Mouse (Mus musculus) gastrocnemius, adult 2 months (tissue): ENCODE data around the gene Nfkbie. TPM values are rescaled to one million over a fixed set of nuclear protein-coding genes. Genes with fewer than 3 reads are reported as not detected.

ENCODE experiments used
- DNase-seq: peaks from one replicate; pipeline ENCODE4 v3.0.0; 2022
- H3K27ac ChIP-seq: fragments of 200-600 bp; 2 replicates; pipeline ENCODE4 v1.8.1; 2022; ENCODE audit warnings: mild to moderate bottlenecking
- H3K4me3 ChIP-seq: fragments of 200-600 bp; 2 replicates; pipeline ENCODE4 v1.8.1; 2022; ENCODE audit warnings: mild to moderate bottlenecking, moderate library complexity
- CTCF ChIP-seq: fragments of 200-600 bp; IDR thresholded peaks from 2 replicates; pipeline ENCODE4 v1.8.1; 2022; ENCODE audit warnings: antibody characterized with exemption, mild to moderate bottlenecking, moderate library complexity
- intact Hi-C: fragments of 180-260 bp; cut with DNase I; formaldehyde crosslinking; loops from one replicate; pipeline ENCODE4 v1.15.1; 2025
- total RNA-seq, 2 experiments: library from RNA; stranded (reverse); gene quantifications; 2 replicates each; pipeline ENCODE4 v1.2.3; 2021

The Nfkbie gene
- total RNA-seq, 2 experiments from 2014 or later, result 0.36 to 0.43 TPM

GRCm38 (mm10) chr17:45567162-45567601, 11.7 kb downstream of the Nfkbie start:
- no peak for TF ChIP-seq CTCF
- intact Hi-C loops, result no loop called here
- DNase-seq, result no peak
- Histone ChIP-seq H3K4me3 (no peak overlapping the region), H3K27ac (no peak overlapping the region)

DNA sequence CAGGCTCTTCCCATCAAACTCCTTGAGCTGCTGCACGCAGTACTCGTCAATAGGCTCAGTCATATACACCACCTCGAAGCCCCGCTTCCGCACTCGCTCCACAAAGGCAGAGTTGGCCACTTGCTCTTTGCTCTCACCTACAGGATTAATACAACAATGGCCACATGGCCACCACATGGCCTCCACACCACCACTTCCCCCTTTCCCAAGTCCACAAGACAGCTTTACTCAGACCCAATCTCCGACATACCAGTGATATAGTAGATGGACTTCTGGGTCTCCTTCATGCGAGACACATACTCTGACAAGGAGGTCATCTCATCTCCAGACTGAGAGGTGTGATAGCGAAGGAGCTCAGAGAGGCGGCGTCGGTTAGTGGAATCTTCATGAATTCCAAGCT, 13.5 kb downstream of the Nfkbie start:
- Histone ChIP-seq H3K27ac (no peak overlapping the region), H3K4me3 (no peak overlapping the region)
- DNase-seq, result no peak
- intact Hi-C loops, result no loop called here
- no peak for TF ChIP-seq CTCF

DNA sequence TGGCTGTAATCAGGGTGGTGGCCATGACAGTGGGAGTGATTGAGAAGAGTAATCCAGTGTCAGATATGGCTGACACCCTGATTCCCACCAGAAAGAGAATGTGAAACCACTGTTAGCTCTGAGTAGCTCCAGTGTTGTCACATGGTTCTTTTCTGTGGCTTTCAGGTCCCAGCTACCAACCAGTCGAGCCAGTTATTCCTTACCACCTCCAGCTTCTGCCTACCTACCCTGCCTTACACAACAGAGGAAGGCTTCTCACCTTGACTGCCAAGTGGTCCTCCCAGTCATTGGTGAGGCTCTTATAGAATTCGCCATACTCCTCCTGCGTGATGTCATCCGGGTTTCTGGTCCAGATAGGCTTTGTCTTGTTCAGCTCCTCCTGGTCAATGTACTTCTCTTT, 14.5 kb downstream of the Nfkbie start:
- H3K27ac ChIP-seq, result no peak overlapping the region
- TF ChIP-seq CTCF, result no peak
- no peak overlapping the region; the same call in 1 of the 2 replicates for H3K4me3 ChIP-seq
- intact Hi-C loops, result no loop called here
- DNase-seq, result no peak

DNA sequence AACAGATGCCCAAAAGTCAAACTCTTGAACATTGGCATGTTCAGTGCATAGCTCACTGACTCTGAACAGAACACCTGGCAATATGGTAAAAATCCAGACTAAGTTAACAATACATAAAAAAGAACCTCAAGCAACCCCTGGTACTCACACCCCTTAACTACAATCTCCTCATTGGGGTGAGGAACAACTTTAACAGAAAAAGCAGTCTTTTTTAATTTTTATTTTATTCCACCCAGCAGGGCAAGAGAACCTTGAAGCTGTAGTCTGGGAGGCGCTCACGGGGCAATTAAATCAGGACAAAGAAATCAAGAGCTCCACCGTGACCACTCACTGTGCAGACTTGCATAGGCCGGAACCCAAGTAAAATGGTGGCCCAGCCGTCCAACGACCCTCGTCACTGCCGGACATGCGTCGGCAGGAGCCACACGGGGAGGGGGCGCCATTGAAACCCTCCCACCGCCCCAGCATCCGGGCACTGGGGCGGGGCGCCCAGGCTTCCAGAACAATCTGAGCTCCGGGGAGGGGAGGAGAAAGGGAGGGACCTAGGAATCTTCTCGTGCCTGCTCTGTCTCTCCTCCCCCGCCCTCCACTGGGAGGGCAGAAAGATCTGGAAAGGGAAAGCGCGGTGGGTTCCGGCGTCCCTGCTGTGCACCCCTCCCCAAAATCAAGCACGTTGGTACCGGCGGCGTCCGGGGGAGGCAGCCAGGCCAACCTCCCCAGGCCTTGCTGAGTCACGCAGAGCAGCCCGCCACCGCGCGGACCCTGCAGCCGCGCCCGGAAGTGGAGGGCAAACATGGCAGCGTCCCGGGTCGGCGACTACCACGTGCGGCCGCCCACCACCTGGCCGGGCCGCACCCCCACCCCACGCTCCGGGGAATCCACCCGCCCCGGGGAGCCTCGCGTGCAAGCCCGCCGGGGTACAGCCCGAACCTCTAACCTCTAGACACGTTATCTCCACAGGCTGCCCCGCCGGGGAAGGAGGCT, 16.9 kb downstream of the Nfkbie start:
- TF ChIP-seq CTCF, result peak; percentile 28
- peak overlapping the region; percentile 96 for H3K27ac ChIP-seq
- H3K4me3 ChIP-seq, result peak overlapping the region; percentile 81
- intact Hi-C loops, result no loop called here
- peak; percentile 84 for DNase-seq

DNA sequence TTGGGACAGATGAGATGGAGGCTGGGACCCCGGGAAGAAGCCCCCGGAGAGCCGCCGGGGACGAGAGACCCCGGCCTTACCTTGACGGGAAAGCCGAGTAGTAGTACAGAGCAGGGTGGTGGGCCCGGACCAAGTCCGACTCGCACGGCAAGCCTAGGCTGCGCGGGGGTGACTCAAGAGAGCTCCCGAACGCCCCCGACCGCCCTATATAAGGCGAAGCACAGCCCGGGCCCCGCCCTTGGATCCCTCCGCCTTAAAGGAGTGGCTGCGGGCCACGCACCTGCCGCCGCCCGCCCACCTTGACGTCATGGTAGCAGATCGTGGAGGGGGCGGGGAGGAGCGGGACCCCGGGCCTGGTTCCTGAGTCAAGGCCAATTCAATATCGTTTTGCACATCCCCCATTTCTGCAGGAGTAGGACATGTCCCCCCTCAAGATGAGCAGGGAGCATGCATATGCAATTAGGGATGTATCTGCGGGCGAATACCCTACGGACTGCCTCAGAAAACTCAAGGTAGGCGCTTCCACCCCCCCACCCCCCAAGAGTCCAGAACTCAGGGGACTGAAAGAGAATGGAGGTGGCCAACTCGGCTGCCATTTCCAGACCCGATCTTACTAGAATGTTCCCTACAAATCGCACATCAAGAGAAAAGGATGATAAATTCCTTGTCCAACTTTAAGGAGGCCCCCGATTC, 17.7 kb downstream of the Nfkbie start, which contains the start of gene Hsp90ab1:
Gene Hsp90ab1 (minus strand): TSS at position 185 of the 693 bp plus-strand sequence.
- intact Hi-C loops, result no loop called here
- peak within 1 kb of the TSS; percentile 81 for H3K4me3 ChIP-seq

DNA sequence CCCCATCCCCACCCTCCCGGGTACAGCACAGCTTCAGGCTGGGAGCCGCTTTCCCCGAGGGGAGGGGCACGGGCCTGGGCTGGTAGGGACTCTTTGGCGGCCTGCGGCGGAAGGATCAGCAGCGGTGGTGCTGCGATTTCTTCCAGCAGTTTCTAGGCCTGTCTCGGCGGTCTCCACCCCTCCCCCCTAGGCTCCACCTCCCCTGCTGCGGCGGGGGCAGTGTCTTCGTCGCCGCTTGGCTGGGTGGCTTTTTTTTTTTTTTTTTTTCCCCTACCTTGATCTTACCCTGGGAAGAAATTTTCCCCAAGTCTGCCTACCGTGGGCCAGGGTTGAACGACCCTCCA, 18.2 kb downstream of the Nfkbie start:
- intact Hi-C loops, result no loop called here
- TF ChIP-seq CTCF, result no peak
- peak overlapping the region; percentile 96 for H3K27ac ChIP-seq
- H3K4me3 ChIP-seq, result peak overlapping the region; percentile 81
- DNase-seq, result peak; percentile 99

More for the DNA sequence above, 17.7 kb downstream of the Nfkbie start, which contains the start of gene Hsp90ab1:
- H3K27ac ChIP-seq, result peak within 1 kb of the TSS; percentile 96
- DNase-seq, result peak; percentile 99
- TF ChIP-seq CTCF, result no peak

DNA sequence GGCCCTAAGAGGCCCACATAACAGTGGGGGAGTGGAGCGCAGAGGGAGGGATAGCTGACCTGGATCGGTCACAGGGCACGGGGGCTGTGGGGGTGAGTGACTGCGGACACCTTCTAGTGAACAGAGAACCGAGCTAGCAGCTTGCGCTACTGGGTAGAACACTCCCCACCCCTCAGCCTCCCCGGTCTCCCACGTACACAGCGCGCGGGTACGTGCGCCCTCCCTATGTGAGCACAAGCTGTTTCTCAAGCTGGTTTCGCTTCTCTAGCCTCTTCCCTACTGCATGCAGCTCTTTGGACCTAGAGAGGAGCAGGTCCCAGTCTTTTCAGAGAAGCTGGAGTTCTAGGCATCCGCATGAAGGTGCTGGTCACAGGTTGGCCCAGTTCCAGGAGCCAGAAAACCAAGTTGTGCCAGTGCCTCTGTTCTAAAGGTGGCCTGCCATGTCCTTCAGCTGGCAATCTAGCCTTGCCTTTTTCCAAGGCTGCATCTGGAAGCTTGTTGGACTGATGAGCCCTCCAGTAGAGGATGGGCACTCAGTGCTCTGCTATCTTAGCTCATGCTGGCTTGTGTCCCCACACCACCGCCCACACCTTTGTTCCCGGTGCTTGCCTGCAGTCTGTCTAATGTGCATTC, 18.7 kb downstream of the Nfkbie start:
- H3K27ac ChIP-seq, result peak overlapping the region; percentile 96
- intact Hi-C loops, result no loop called here
- DNase-seq, result peak; percentile 78
- H3K4me3 ChIP-seq, result peak overlapping the region; percentile 81
- TF ChIP-seq CTCF, result no peak

GRCm38 (mm10) chr17:45575123-45575897, 19.8 kb downstream of the Nfkbie start:
- intact Hi-C loops, result no loop called here
- DNase-seq, result no peak
- TF ChIP-seq CTCF, result no peak
- Histone ChIP-seq H3K27ac (peak overlapping the region; percentile 96), H3K4me3 (no peak overlapping the region)

GRCm38 (mm10) chr17:45578242-45578641, 22.7 kb downstream of the Nfkbie start:
- no peak for DNase-seq
- no peak overlapping the region for H3K4me3 ChIP-seq
- no peak for TF ChIP-seq CTCF
- intact Hi-C loops, result no loop called here
- peak overlapping the region; percentile 1; the same call in 1 of the 2 replicates for H3K27ac ChIP-seq

GRCm38 (mm10) chr17:45578843-45579242, 23.3 kb downstream of the Nfkbie start:
- intact Hi-C loops, result no loop called here

GRCm38 (mm10) chr17:45579554-45579953, 24.1 kb downstream of the Nfkbie start:
- no peak for TF ChIP-seq CTCF
- H3K27ac ChIP-seq, result no peak overlapping the region

More at GRCm38 (mm10) chr17:45578843-45579242, 23.3 kb downstream of the Nfkbie start:
- peak; percentile 19 for DNase-seq
- no peak overlapping the region for H3K27ac ChIP-seq
- TF ChIP-seq CTCF, result peak; percentile 60
- H3K4me3 ChIP-seq, result no peak overlapping the region

More at GRCm38 (mm10) chr17:45579554-45579953, 24.1 kb downstream of the Nfkbie start:
- peak; percentile 17 for DNase-seq
- H3K4me3 ChIP-seq, result no peak overlapping the region
- intact Hi-C loops, result no loop called here
